Mouse (Mus musculus): ENCODE measurements around the gene Kcnip1.

GRCm38 (mm10) chr11:34029658-34030057 is 36.7 kb upstream of the Kcnip1 start:
- TF ChIP-seq CTCF (IDR thresholded peaks at IDR 0.05; ENCODE audit: extremely low read depth, insufficient read depth, insufficient read length, insufficient replicate concordance): no peak
- no peak for TF ChIP-seq POLR2A (IDR thresholded peaks at IDR 0.05; ENCODE audit: low read depth, low read length)
